Mouse (Mus musculus): Measurements from ENCODE around the gene BC117090.

DNA sequence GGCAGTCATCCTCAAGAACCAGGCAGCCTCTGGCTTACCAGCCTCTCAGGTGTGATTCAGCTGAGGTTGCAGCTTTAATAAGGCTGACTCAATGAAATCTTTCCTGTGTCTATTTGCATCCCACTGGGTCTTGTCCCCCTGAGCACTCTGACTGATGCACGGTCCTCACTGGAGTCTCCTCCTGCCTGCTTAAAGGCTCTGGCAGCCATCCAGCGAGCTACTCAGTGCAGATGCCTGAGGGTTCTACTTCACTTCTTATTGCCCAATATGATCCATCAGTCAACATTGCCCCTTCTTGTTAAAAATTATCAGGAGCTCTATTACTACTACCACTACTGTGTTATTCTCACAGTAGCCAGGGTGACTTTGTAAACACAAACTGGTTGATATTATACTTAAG is 3.0 kb upstream of the BC117090 start:
- TF ChIP-seq CTCF (IDR thresholded peaks at IDR 0.05; ENCODE audit: extremely low read depth, insufficient read depth, low read length) (no peak), POLR2A (IDR thresholded peaks at IDR 0.05; ENCODE audit: extremely low read depth, insufficient read depth, low read length) (no peak)

Data from cortical plate, adult 2 months (tissue).